8 mouse cellular contexts compared by ENCODE assay signal in genomic region chr8:119345029-119345682, GRCm38 (mm10). TPM values are rescaled to one million over a fixed set of nuclear protein-coding genes. Genes with fewer than 3 reads are reported as not detected.
A peak's percentile ranks its signal among the peaks of the same experiment; 100 is the strongest.
DNase-seq lines count a peak whose midpoint lies in the region; ATAC-seq lines count a peak whose summit lies in the region.

No protein-coding gene starts in this region.

- intact Hi-C loops in left cerebral cortex, postnatal 4 days (cut with DNase I) = no loop called here
- intact Hi-C loops in left cerebral cortex, postnatal 14 days (cut with DNase I) = no loop called here

- H3K9me3 ChIP-seq in forebrain, embryonic 14.5 days (replicated peaks; ENCODE audit: control insufficient read depth, low read length) = no peaks in the 10 kb centered on the region
- no peaks in the 10 kb centered on the region for H3K9me3 ChIP-seq in limb, embryonic 15.5 days

- peak overlapping the region; percentile 85 for H3K4me3 ChIP-seq in forebrain, embryonic 14.5 days (ENCODE audit: low read depth, low read length)
- peak overlapping the region; percentile 92 for H3K4me3 ChIP-seq in limb, embryonic 15.5 days

- WGBS in forebrain, embryonic 14.5 days = 63% methylated on average over 22 of the region's 22 CpGs
- WGBS in limb, embryonic 15.5 days = 49% methylated on average over 22 of the region's 22 CpGs

- H3K27ac ChIP-seq in forebrain, embryonic 14.5 days (ENCODE audit: low read depth, low read length) = no peak overlapping the region
- H3K27ac ChIP-seq in limb, embryonic 15.5 days = peak overlapping the region; percentile 50; the same call in 1 of the 2 replicates

- no peaks in the 10 kb centered on the region for H3K27me3 ChIP-seq in forebrain, embryonic 14.5 days (replicated peaks; ENCODE audit: control insufficient read depth, insufficient read depth, low read length)
- H3K27me3 ChIP-seq in limb, embryonic 15.5 days = no peaks in the 10 kb centered on the region
- H3K27me3 ChIP-seq in splenic B cell, adult 2 months (ENCODE audit: control insufficient read depth, insufficient read depth, low read length, poor library complexity, severe bottlenecking) = no peaks in the 10 kb centered on the region

- ATAC-seq in forebrain, embryonic 14.5 days = no peak
- no peak for ATAC-seq in limb, embryonic 15.5 days (ENCODE audit: insufficient number of reproducible peaks, low FRiP score, low TSS enrichment, low read depth)

- H3K9ac ChIP-seq in forebrain, embryonic 14.5 days (ENCODE audit: low read length) = peak overlapping the region; percentile 98
- peak overlapping the region; percentile 86 for H3K9ac ChIP-seq in limb, embryonic 15.5 days

- H3K4me1 ChIP-seq in forebrain, embryonic 14.5 days (ENCODE audit: control insufficient read depth, insufficient read depth, low read length) = peaks cover 4% of the 10 kb centered on the region; the same call in 1 of the 2 replicates
- peaks cover 10% of the 10 kb centered on the region for H3K4me1 ChIP-seq in limb, embryonic 15.5 days

- peak; percentile 17 for DNase-seq in left cerebral cortex, postnatal 4 days
- DNase-seq in left cerebral cortex, postnatal 14 days (ENCODE audit: low spot score in 2 of 2) = no peak
- DNase-seq in R1 (ENCODE audit: low read depth, low spot score) = peak; percentile 19
- no peak for DNase-seq in forebrain, embryonic 14.5 days (ENCODE audit: low spot score)
- peak; percentile 7 for DNase-seq in splenic B cell, adult 2 months (ENCODE audit: low read depth, low spot score)
- DNase-seq in urinary bladder, adult 18-20 months (ENCODE audit: low spot score in 2 of 2) = no peak
- DNase-seq in adrenal gland, adult 8-10 months = no peak

- peak overlapping the region; percentile 62 for H3K4me2 ChIP-seq in forebrain, embryonic 14.5 days (ENCODE audit: low read length)
- H3K4me2 ChIP-seq in limb, embryonic 15.5 days = peak overlapping the region; percentile 66

- peaks cover 37% of the 10 kb centered on the region for H3K36me3 ChIP-seq in forebrain, embryonic 14.5 days (ENCODE audit: control insufficient read depth, insufficient read depth, low read length)
- peaks cover 35% of the 10 kb centered on the region for H3K36me3 ChIP-seq in limb, embryonic 15.5 days
- H3K36me3 ChIP-seq in splenic B cell, adult 2 months (ENCODE audit: control insufficient read depth, insufficient read depth, low read length, poor library complexity, severe bottlenecking) = no peaks in the 10 kb centered on the region; the same call in none of the 2 replicates

RNA-seq across cellular contexts. Expression of gene Hsbp1, which starts 0.9 kb away (rescaled TPM):
- 100 to 1,000 TPM; 443 to 507 TPM for total RNA-seq in left cerebral cortex, postnatal 4 days (2021)
- 100 to 1,000 TPM; 623 to 630 TPM for total RNA-seq in left cerebral cortex, postnatal 14 days (2021)
- polyA plus RNA-seq in forebrain, embryonic 14.5 days (2014; fragmentation: Nextera tagmentation; extraction: Ambion mirVana) = 593 and 648 TPM in 2 replicates
- polyA plus RNA-seq in limb, embryonic 15.5 days (2015; fragmentation: Nextera tagmentation; extraction: Ambion mirVana) = 321 and 323 TPM in 2 replicates
- total RNA-seq in adrenal gland, adult 8-10 months (2022) = 100 to 1,000 TPM; 183 to 208 (median 201) TPM

RNA-seq across cellular contexts. Expression of gene Mlycd, which starts 49.5 kb away (rescaled TPM):
- total RNA-seq in left cerebral cortex, postnatal 4 days (2021) = 10 to 100 TPM; 19.3 to 21.5 TPM
- total RNA-seq in left cerebral cortex, postnatal 14 days (2021) = 10 to 100 TPM; 25.7 to 28.0 TPM
- 12.3 and 16.6 TPM in 2 replicates for polyA plus RNA-seq in forebrain, embryonic 14.5 days (2014; fragmentation: Nextera tagmentation; extraction: Ambion mirVana)
- polyA plus RNA-seq in limb, embryonic 15.5 days (2015; fragmentation: Nextera tagmentation; extraction: Ambion mirVana) = 11.9 and 12.9 TPM in 2 replicates
- 10 to 100 TPM; 46.6 to 60.5 (median 54.6) TPM for total RNA-seq in adrenal gland, adult 8-10 months (2022)

Comparison
In these comparisons a context has a peak if more than half of its experiments do, and no peak if none do; other contexts are left out.
1. DNase-seq: peak in left cerebral cortex, postnatal 4 days (single experiment), R1 (single experiment) and splenic B cell, adult 2 months (single experiment); none in left cerebral cortex, postnatal 14 days (0 of 2), forebrain, embryonic 14.5 days (single experiment), urinary bladder, adult 18-20 months (0 of 2) and adrenal gland, adult 8-10 months (single experiment).